Mouse (Mus musculus) inflammation-experienced regulatory T-cells, adult 16 weeks (primary cell): Measurements from ENCODE around the gene Olfr470. TPM values are rescaled to one million over a fixed set of nuclear protein-coding genes. Genes with fewer than 3 reads are reported as not detected.

Experiments used
- polyA plus RNA-seq: library from polyadenylated mRNA; unstranded; fragments of 100-300 nt; shearing (Covaris generic); gene quantifications from one replicate; pipeline ENCODE4 v1.2.1, GENCODE M21; 2017

Gene Olfr470
- not detected for polyA plus RNA-seq

GRCm38 (mm10) chr7:107847390-107847789 lies at the start of gene Olfr470:
TSS of gene Olfr470 (minus strand) at chr7:107847490.

GRCm38 (mm10) chr7:107825441-107825840 lies 21.8 kb downstream of the Olfr470 start, which contains the start of gene Olfr469:
TSS of gene Olfr469 (minus strand) at chr7:107825541.

DNA sequence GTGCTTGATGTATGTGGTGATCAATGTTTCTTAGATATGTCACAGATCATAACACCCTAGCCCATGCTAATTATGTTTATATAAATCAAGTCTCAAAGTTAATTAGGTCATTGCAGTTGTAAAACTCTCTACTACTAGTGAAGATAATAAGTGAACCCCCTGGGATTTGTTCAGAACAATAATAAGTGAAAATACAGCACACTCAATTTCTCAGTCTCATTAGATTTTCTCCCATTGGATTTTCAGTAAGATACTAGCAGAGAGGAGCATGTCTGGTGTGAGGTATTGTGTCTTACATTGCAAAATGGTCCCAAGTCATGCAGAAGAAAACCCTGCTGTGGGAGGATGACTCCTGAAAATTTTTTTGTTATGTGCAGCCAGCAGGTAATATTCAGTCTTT lies 35.3 kb downstream of the Olfr470 start, which contains the start of gene Olfr467:
Gene Olfr467 (plus strand): TSS at position 301 of the 400 bp plus-strand sequence.

GRCm38 (mm10) chr7:107801108-107801507 lies 46.2 kb downstream of the Olfr470 start, which contains the start of gene Ovch2:
TSS of gene Ovch2 (minus strand) at chr7:107801208.

Other genes starting within 250 kb of the Olfr470 start
- not detected for gene 5330417H12Rik, start 222.3 kb downstream of the Olfr470 start, polyA plus RNA-seq
- not detected for gene Cyb5r2, start 89.5 kb downstream of the Olfr470 start, polyA plus RNA-seq
- gene Ovch2, start 46.3 kb downstream of the Olfr470 start, polyA plus RNA-seq, result not detected
- not detected for gene Olfr467, start 35.2 kb downstream of the Olfr470 start, polyA plus RNA-seq
- not detected for gene Olfr469, start 21.9 kb downstream of the Olfr470 start, polyA plus RNA-seq
- 0.07 TPM for gene Olfr472, start 50.4 kb upstream of the Olfr470 start, polyA plus RNA-seq
- gene Olfr473, start 83.0 kb upstream of the Olfr470 start, polyA plus RNA-seq, result not detected
- not detected for gene Olfr474, start 107.2 kb upstream of the Olfr470 start, polyA plus RNA-seq
- gene Olfr476, start 117.3 kb upstream of the Olfr470 start, polyA plus RNA-seq, result not detected
- not detected for gene Olfr477, start 139.2 kb upstream of the Olfr470 start, polyA plus RNA-seq
- not detected for gene Olfr478, start 186.5 kb upstream of the Olfr470 start, polyA plus RNA-seq
- gene Olfr479, start 203.2 kb upstream of the Olfr470 start, polyA plus RNA-seq, result not detected
- gene Olfr480, start 219.9 kb upstream of the Olfr470 start, polyA plus RNA-seq, result not detected
- not detected for gene Olfr481, start 232.4 kb upstream of the Olfr470 start, polyA plus RNA-seq